Mouse (Mus musculus) MEL (cell line): ENCODE measurements at regions not wholly inside any gene's neighbourhood (a gene's known extent, or its start where the extent isn't known, plus 50 kb on each side); places are given as distances from the start of the nearest gene placed in this dataset.

Experiments
- BHLHE40 ChIP-seq: IDR thresholded peaks from 2 replicates; pipeline ENCODE4 v1.6.1; 2012; ENCODE audit warnings: low read depth, mild to moderate bottlenecking, inconsistent platforms, low read length, improper control_type of control experiment, borderline replicate concordance
- CTCF ChIP-seq, 3 experiments: IDR thresholded peaks in 2 of 3; conservative IDR thresholded peaks in 1 of 3; 2 replicates each; pipeline ENCODE4 v1.5.1; 2011 to 2012; ENCODE audit warnings: low read length in 3 of 3, low read depth in 2 of 3, mild to moderate bottlenecking in 2 of 3, improper control_type of control experiment in 1 of 3, inconsistent platforms in 1 of 3, mixed read lengths in 1 of 3, moderate library complexity in 1 of 3; ENCODE audit not compliant: control insufficient read depth in 1 of 3, insufficient read depth in 1 of 3, poor library complexity in 1 of 3, severe bottlenecking in 1 of 3
- EP300 ChIP-seq, 2 experiments: IDR thresholded peaks; 2 replicates each; pipeline ENCODE4 v1.6.1; 2011; ENCODE audit warnings: improper control_type of control experiment in 2 of 2, low read length in 2 of 2, low read depth in 1 of 2, mild to moderate bottlenecking in 1 of 2
- ETS1 ChIP-seq: IDR thresholded peaks from 2 replicates; pipeline ENCODE4 v1.6.1; 2012; ENCODE audit warnings: low read depth, mild to moderate bottlenecking, inconsistent platforms, low read length, improper control_type of control experiment, moderate library complexity
- GATA1 ChIP-seq: IDR thresholded peaks from 2 replicates; pipeline ENCODE4 v1.6.1; 2011; ENCODE audit warnings: low read depth, low read length, improper control_type of control experiment
- MXI1 ChIP-seq: IDR thresholded peaks from 2 replicates; pipeline ENCODE4 v1.6.1; 2011; ENCODE audit warnings: mild to moderate bottlenecking, low read depth, low read length, improper control_type of control experiment
- POLR2A ChIP-seq, 2 experiments: IDR thresholded peaks; 2 replicates each; pipeline ENCODE4 v1.6.1; 2011 to 2012; ENCODE audit warnings: low read length in 2 of 2, mild to moderate bottlenecking in 2 of 2, control low read depth in 1 of 2, improper control_type of control experiment in 1 of 2, low read depth in 1 of 2, moderate library complexity in 1 of 2; ENCODE audit not compliant: control insufficient read depth in 1 of 2, insufficient read depth in 1 of 2, poor library complexity in 1 of 2
- RCOR1 ChIP-seq: IDR thresholded peaks from 2 replicates; pipeline ENCODE4 v1.6.1; 2012; ENCODE audit warnings: low read depth, mild to moderate bottlenecking, inconsistent platforms, low read length, improper control_type of control experiment
- TBP ChIP-seq: IDR thresholded peaks from 2 replicates; pipeline ENCODE4 v1.8.0; 2011; ENCODE audit warnings: low read depth, low read length, improper control_type of control experiment
- TCF12 ChIP-seq: IDR thresholded peaks from 2 replicates; pipeline ENCODE4 v1.6.1; 2014; ENCODE audit warnings: low read depth, mild to moderate bottlenecking, inconsistent platforms, low read length, improper control_type of control experiment, moderate library complexity
- ZC3H11A ChIP-seq: IDR thresholded peaks from 2 replicates; pipeline ENCODE4 v1.6.1; 2012; ENCODE audit warnings: low read depth, mild to moderate bottlenecking, inconsistent platforms, low read length, improper control_type of control experiment

GRCm38 (mm10) chr12:105948322-105948721, 61.7 kb upstream of the Vrk1 start:
- TF ChIP-seq BHLHE40: peak; percentile 59; the same call in 1 of the 2 replicates
- TF ChIP-seq TBP: no peak
- no peak for TF ChIP-seq EP300 (IDR thresholded peaks at IDR 0.05; ENCODE audit: low read depth in 1 of 2, low read length in 2 of 2)
- TF ChIP-seq CTCF (IDR thresholded peaks at IDR 0.05 in 2 of 3, conservative IDR thresholded peaks at IDR 0.05 in 1 of 3; ENCODE audit: control insufficient read depth in 1 of 3, insufficient read depth in 1 of 3, low read depth in 2 of 3, low read length in 3 of 3, poor library complexity in 1 of 3, severe bottlenecking in 1 of 3): no peak
- TF ChIP-seq GATA1: no peak
- TF ChIP-seq TCF12: no peak
- TF ChIP-seq RCOR1: no peak
- no peak for TF ChIP-seq POLR2A (IDR thresholded peaks at IDR 0.05; ENCODE audit: control insufficient read depth in 1 of 2, insufficient read depth in 1 of 2, low read depth in 1 of 2, low read length in 2 of 2, poor library complexity in 1 of 2)
- TF ChIP-seq ZC3H11A: no peak
- no peak for TF ChIP-seq ETS1
- no peak for TF ChIP-seq MXI1
